Mouse (Mus musculus) olfactory bulb, adult 2 months (tissue): ENCODE results near the gene Plppr3.

Experiments used
- CTCF ChIP-seq: fragments of 200-500 bp; IDR thresholded peaks from 2 replicates; pipeline ENCODE4 v1.5.1; 2012; ENCODE audit warnings: low read depth, mild to moderate bottlenecking, low read length, moderate library complexity; ENCODE audit not compliant: insufficient read depth
- POLR2A ChIP-seq: fragments of 200-500 bp; IDR thresholded peaks from 2 replicates; pipeline ENCODE4 v1.6.1; 2012; ENCODE audit warnings: mild to moderate bottlenecking, low read depth, low read length, moderate library complexity; ENCODE audit not compliant: insufficient read depth

GRCm38 (mm10) chr10:79858416-79859074 lies 15.9 kb downstream of the Plppr3 start:
- TF ChIP-seq CTCF = no peak
- TF ChIP-seq POLR2A = no peak
